Mouse (Mus musculus) naive thymus-derived CD4-positive, alpha-beta T cell, adult 2 months (primary cell): Measurements from ENCODE around the gene Sh3d21.
A peak's percentile ranks its signal among the peaks of the same experiment; 100 is the strongest.
"Not testable (repeated sequence)": the region's sequence is repeated elsewhere in the genome, so short reads cannot be mapped to it uniquely, and the experiment has no call there.

Experiments
- DNase-seq: peaks from one replicate; pipeline ENCODE4 v3.0.0-alpha.2; 2011; ENCODE audit warnings: low read depth

Gene Sh3d21

GRCm38 (mm10) chr4:126163067-126163659 lies at the start of gene Sh3d21:
Gene Sh3d21, minus strand, starts transcription at chr4:126163491.
- no peak for DNase-seq

- peak; percentile 57 for DNase-seq
Measured at GRCm38 (mm10) chr4:126207081-126207480, 43.8 kb upstream of the Sh3d21 start.

GRCm38 (mm10) chr4:126205386-126205785 lies 42.1 kb upstream of the Sh3d21 start:
- DNase-seq = no peak

GRCm38 (mm10) chr4:126204661-126205230 lies 41.5 kb upstream of the Sh3d21 start:
- peak; percentile 80 for DNase-seq

- no peak for DNase-seq
Measured at GRCm38 (mm10) chr4:126204016-126204415, 40.7 kb upstream of the Sh3d21 start.

GRCm38 (mm10) chr4:126203336-126203895 lies 40.1 kb upstream of the Sh3d21 start:
- DNase-seq = no peak

- DNase-seq = peak; percentile 97
Measured at GRCm38 (mm10) chr4:126202303-126203181, 39.3 kb upstream of the Sh3d21 start, which contains the start of gene Thrap3. Gene Thrap3, minus strand, starts transcription at chr4:126202760.

- DNase-seq = peak; percentile 82
Measured at GRCm38 (mm10) chr4:126201514-126202302, 38.4 kb upstream of the Sh3d21 start.

- DNase-seq = no peak
Measured at GRCm38 (mm10) chr4:126200656-126201055, 37.4 kb upstream of the Sh3d21 start.

- DNase-seq = no peak
Measured at GRCm38 (mm10) chr4:126200036-126200435, 36.7 kb upstream of the Sh3d21 start.

GRCm38 (mm10) chr4:126199556-126199955 lies 36.3 kb upstream of the Sh3d21 start:
- DNase-seq = no peak

GRCm38 (mm10) chr4:126197485-126197884 lies 34.2 kb upstream of the Sh3d21 start:
- no peak for DNase-seq

GRCm38 (mm10) chr4:126194916-126195315 lies 31.6 kb upstream of the Sh3d21 start:
- DNase-seq = no peak

- peak; percentile 58 for DNase-seq
Measured at GRCm38 (mm10) chr4:126194216-126194615, 30.9 kb upstream of the Sh3d21 start.

GRCm38 (mm10) chr4:126190636-126191035 lies 27.3 kb upstream of the Sh3d21 start:
- DNase-seq = no peak

- no peak for DNase-seq
Measured at GRCm38 (mm10) chr4:126187096-126187495, 23.8 kb upstream of the Sh3d21 start.

GRCm38 (mm10) chr4:126183034-126183433 lies 19.7 kb upstream of the Sh3d21 start:
- DNase-seq = no peak

GRCm38 (mm10) chr4:126181170-126181957 lies 18.1 kb upstream of the Sh3d21 start:
- DNase-seq = peak; percentile 84

GRCm38 (mm10) chr4:126175980-126176379 lies 12.7 kb upstream of the Sh3d21 start:
- DNase-seq = not testable (repeated sequence)

- no peak for DNase-seq
Measured at GRCm38 (mm10) chr4:126173800-126174199, 10.5 kb upstream of the Sh3d21 start.

GRCm38 (mm10) chr4:126170737-126171136 lies 7.4 kb upstream of the Sh3d21 start:
- DNase-seq = not testable (repeated sequence)
